Mouse (Mus musculus): ENCODE measurements around the gene Guk1. TPM values are rescaled to one million over a fixed set of nuclear protein-coding genes. Genes with fewer than 3 reads are reported as not detected.

The Guk1 gene
- polyA plus RNA-seq, 1 experiment, result 287 TPM

- Histone ChIP-seq H3K4me1 (ENCODE audit: control insufficient read depth, insufficient read depth, low read length) (no peaks in the 10 kb centered on the region), H3K27ac (ENCODE audit: insufficient read depth, low read length) (no peak overlapping the region), H3K4me3 (ENCODE audit: insufficient read depth, low read length) (no peak overlapping the region)
- TF ChIP-seq POLR2A (IDR thresholded peaks at IDR 0.05; ENCODE audit: extremely low read depth, insufficient read depth, low read length) (no peak), CTCF (IDR thresholded peaks at IDR 0.05; ENCODE audit: extremely low read depth, insufficient read depth, low read length) (no peak)
These were observed 4.2 kb upstream of the Guk1 start for GRCm38 (mm10) chr11:59196230-59196629.

GRCm38 (mm10) chr11:59191231-59192058 lies 567 bp downstream of the Guk1 start:
- Histone ChIP-seq H3K4me3 (ENCODE audit: insufficient read depth, low read length) (peak overlapping the region; percentile 67), H3K4me1 (ENCODE audit: control insufficient read depth, insufficient read depth, low read length) (peaks cover 6% of the 10 kb centered on the region), H3K27ac (ENCODE audit: insufficient read depth, low read length) (peak overlapping the region; percentile 38; the same call in 1 of the 2 replicates)
- TF ChIP-seq POLR2A (IDR thresholded peaks at IDR 0.05; ENCODE audit: extremely low read depth, insufficient read depth, low read length) (peak; percentile 81), CTCF (IDR thresholded peaks at IDR 0.05; ENCODE audit: extremely low read depth, insufficient read depth, low read length) (no peak)

DNA sequence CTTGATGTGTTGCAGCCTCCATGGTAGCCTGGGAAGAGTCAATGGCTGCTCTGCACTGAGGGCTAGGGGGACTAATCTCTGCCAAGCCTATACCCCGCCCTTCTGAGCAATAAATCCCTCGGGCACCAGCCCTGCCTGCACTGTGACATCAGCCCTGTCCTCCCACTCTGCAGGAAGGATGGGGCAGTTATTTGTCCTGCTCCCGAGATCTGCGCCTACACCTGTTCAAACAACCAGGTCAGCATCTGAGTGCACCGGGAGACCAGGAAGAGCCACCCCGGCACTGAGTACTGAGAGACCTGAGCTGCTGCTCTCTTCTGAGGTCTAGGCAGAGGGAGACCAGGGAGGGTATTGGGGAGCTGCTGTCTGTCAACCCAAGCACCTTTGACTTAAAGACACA lies 4.3 kb downstream of the Guk1 start:
- H3K4me1 ChIP-seq (ENCODE audit: control insufficient read depth, insufficient read depth, low read length), result peaks cover 6% of the 10 kb centered on the region
- H3K27ac ChIP-seq (ENCODE audit: insufficient read depth, low read length), result no peak overlapping the region
- TF ChIP-seq CTCF (IDR thresholded peaks at IDR 0.05; ENCODE audit: extremely low read depth, insufficient read depth, low read length) (no peak), POLR2A (IDR thresholded peaks at IDR 0.05; ENCODE audit: extremely low read depth, insufficient read depth, low read length) (no peak)
- H3K4me3 ChIP-seq (ENCODE audit: insufficient read depth, low read length), result no peak overlapping the region

DNA sequence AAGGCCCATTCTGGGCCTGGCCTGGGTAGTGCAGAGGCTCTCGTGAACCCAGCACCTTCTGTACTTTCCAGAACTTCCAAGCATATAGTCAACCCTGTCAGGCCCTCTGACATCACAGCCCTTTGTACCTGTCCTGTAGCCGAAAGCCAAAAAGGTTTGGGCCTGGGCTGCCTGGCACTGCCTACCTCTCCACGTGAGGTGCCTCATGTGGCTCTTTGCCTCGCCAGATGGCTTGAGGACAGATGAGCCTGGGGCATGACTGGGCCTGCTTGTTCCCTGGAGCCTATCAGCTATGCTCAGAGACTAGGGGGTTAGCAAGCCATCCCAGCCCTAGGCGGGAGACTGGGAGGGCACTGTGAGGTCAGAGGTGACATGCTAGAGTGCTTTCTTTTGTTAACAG lies 6.5 kb downstream of the Guk1 start:
- H3K4me3 ChIP-seq (ENCODE audit: insufficient read depth, low read length), result no peak overlapping the region
- peaks cover 4% of the 10 kb centered on the region for H3K4me1 ChIP-seq (ENCODE audit: control insufficient read depth, insufficient read depth, low read length)
- no peak overlapping the region for H3K27ac ChIP-seq (ENCODE audit: insufficient read depth, low read length)
- TF ChIP-seq CTCF (IDR thresholded peaks at IDR 0.05; ENCODE audit: extremely low read depth, insufficient read depth, low read length) (no peak), POLR2A (IDR thresholded peaks at IDR 0.05; ENCODE audit: extremely low read depth, insufficient read depth, low read length) (no peak)

DNA sequence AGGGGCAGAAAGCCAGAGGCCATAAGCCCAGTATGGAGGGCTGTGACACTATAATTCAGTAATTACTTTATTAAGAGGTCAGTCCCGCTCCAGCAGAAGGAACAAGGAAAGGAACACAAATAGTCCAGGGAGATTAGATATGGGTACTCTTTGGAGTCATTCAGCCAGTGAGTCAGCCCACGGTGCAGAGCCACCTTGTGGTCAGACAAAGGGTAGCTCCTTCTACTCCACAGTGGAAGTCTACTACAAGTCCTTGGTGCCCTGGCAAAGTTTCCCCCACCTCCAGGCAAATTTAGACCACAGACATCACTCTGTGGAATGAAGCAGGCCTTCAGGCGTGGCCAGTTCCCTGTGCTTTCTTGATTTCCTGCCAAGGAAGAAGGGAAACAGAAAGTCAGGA lies 8.2 kb downstream of the Guk1 start:
- TF ChIP-seq CTCF (IDR thresholded peaks at IDR 0.05; ENCODE audit: extremely low read depth, insufficient read depth, low read length) (peak; percentile 81), POLR2A (IDR thresholded peaks at IDR 0.05; ENCODE audit: extremely low read depth, insufficient read depth, low read length) (no peak)
- Histone ChIP-seq H3K4me1 (ENCODE audit: control insufficient read depth, insufficient read depth, low read length) (no peaks in the 10 kb centered on the region), H3K27ac (ENCODE audit: insufficient read depth, low read length) (peak overlapping the region; percentile 62), H3K4me3 (ENCODE audit: insufficient read depth, low read length) (no peak overlapping the region)

DNA sequence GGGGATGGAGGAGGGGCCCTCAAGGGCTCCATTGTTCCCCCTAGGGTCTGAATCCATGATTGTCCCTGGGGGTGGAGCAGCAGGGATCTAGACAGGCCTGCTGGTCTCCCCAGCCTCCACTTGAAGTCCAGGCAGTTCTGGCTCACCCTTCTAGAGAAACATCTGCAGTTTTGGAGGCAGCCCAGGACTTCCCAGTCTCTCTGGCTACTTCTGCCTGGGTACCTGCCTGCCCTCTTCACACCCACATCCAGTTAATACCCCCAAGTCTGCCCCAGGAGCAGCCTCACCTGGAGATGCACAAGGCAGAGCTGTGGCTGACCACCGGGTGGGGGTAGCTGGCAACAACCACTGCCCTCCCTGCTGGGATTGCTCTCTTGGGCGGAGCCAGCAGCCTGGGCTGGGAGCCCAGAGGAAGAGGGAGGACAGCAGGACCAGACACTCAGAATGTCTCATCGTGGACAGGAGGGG lies 9.1 kb downstream of the Guk1 start, which contains the start of gene Gjc2:
TSS of gene Gjc2 (minus strand) at position 350 of the 468 bp plus-strand sequence.
- peak within 1 kb of the TSS; percentile 62 for H3K27ac ChIP-seq (ENCODE audit: insufficient read depth, low read length)
- no peak for TF ChIP-seq CTCF (IDR thresholded peaks at IDR 0.05; ENCODE audit: extremely low read depth, insufficient read depth, low read length)
- 0 out of 2 replicates have a peak, but pooled peaks have one; percentile 1 for TF ChIP-seq POLR2A (IDR thresholded peaks at IDR 0.05; ENCODE audit: extremely low read depth, insufficient read depth, low read length)
- H3K4me3 ChIP-seq (ENCODE audit: insufficient read depth, low read length), result peak within 1 kb of the TSS; percentile 21
- no peaks in the 10 kb centered on the region for H3K4me1 ChIP-seq (ENCODE audit: control insufficient read depth, insufficient read depth, low read length)

DNA sequence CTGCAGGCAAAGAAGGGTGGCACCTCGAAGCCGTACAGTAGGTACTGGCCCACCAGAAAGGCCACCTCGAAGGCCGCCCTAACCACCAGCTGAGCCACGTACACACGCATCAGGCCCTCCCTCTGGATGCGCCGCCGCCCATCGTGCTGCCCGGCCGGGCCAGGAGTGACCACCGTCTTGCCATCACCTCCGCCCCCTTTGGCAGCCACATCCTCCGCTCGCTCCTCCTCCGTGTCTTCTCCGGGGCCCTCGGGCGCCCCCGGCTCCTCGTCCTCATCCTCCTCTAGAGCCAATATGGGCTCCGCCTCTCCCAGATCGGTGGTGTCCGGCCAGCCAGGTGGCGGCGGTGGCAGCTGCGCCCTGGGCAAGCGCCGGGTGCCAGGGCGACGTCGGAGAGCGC lies 15.1 kb downstream of the Guk1 start:
- Histone ChIP-seq H3K4me1 (ENCODE audit: control insufficient read depth, insufficient read depth, low read length) (no peaks in the 10 kb centered on the region), H3K4me3 (ENCODE audit: insufficient read depth, low read length) (no peak overlapping the region), H3K27ac (ENCODE audit: insufficient read depth, low read length) (no peak overlapping the region)
- TF ChIP-seq POLR2A (IDR thresholded peaks at IDR 0.05; ENCODE audit: extremely low read depth, insufficient read depth, low read length) (no peak), CTCF (IDR thresholded peaks at IDR 0.05; ENCODE audit: extremely low read depth, insufficient read depth, low read length) (no peak)

- Histone ChIP-seq H3K27ac (ENCODE audit: insufficient read depth, low read length) (no peak overlapping the region), H3K4me3 (ENCODE audit: insufficient read depth, low read length) (no peak overlapping the region), H3K4me1 (ENCODE audit: control insufficient read depth, insufficient read depth, low read length) (no peaks in the 10 kb centered on the region)
- TF ChIP-seq CTCF (IDR thresholded peaks at IDR 0.05; ENCODE audit: extremely low read depth, insufficient read depth, low read length), result no peak
- no peak for TF ChIP-seq POLR2A (IDR thresholded peaks at IDR 0.05; ENCODE audit: extremely low read depth, insufficient read depth, low read length)
These were observed 15.5 kb downstream of the Guk1 start for GRCm38 (mm10) chr11:59176475-59176874.

DNA sequence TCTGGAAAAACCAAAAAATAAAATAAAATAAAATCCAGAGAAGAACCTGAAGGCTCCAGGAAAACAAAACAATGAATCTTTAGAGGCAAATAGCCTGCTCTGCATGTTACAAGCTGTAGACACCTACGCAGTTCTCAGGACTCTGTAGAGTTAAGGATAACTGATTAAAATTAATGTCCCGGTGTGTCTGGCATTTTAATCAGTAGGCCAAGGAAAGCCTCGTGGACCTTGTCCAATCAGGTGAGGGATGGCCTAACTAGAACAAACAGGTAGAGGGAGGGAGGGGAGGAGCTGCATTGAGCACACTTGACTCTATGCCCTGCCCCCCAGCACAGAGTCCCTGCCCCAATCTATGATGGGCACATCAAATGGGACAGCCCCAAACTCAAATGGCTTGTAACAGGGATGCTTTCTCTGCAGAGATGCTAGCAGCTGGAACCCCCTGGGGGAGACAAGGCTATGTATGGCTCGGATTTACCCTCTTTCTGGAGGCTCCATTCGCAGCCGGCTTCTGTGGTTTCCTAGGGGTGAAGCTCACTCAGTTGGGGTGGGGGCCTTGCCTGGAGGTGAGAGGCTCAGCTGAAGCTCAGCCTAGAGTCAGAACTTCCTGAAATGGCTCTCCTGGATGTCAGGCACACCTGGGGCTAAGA lies 17.7 kb downstream of the Guk1 start:
- Histone ChIP-seq H3K4me3 (ENCODE audit: insufficient read depth, low read length) (no peak overlapping the region), H3K27ac (ENCODE audit: insufficient read depth, low read length) (no peak overlapping the region), H3K4me1 (ENCODE audit: control insufficient read depth, insufficient read depth, low read length) (no peaks in the 10 kb centered on the region)
- TF ChIP-seq CTCF (IDR thresholded peaks at IDR 0.05; ENCODE audit: extremely low read depth, insufficient read depth, low read length), result no peak
- TF ChIP-seq POLR2A (IDR thresholded peaks at IDR 0.05; ENCODE audit: extremely low read depth, insufficient read depth, low read length), result no peak
